Mouse (Mus musculus): Measurements from ENCODE around the gene Ncor2.
"Not testable (repeated sequence)": the region's sequence is repeated elsewhere in the genome, so short reads cannot be mapped to it uniquely, and the experiment has no call there.

Ncor2 gene

GRCm38 (mm10) chr5:125179007-125179734 is at the start of gene Ncor2:
Gene Ncor2 (minus strand): TSS chr5:125179219.
- peak; percentile 86 for DNase-seq (ENCODE audit: low read depth, low spot score)

DNA sequence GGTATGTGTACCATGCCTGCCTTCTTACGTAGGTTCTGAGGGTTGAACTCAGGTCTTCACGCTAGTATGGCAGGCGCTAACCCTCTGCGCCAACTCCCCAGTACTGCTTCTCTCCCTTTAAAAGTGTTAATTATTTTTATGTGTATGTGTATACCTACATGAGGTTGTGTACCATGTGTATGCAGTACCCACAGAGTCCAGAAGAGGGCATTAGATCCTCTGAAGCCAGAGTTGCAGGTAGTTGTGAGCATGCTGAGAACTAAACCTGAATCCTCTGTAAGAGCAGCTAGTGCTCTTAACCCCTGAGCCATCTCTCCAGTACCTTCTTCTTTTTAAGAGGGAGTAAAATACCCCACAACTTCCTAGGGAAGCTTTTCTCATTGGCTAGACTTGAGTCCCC is 48.7 kb upstream of the Ncor2 start:
- peak; percentile 51 for DNase-seq (ENCODE audit: low read depth, low spot score)

- no peak for DNase-seq (ENCODE audit: low read depth, low spot score)
These were observed 47.2 kb upstream of the Ncor2 start for GRCm38 (mm10) chr5:125226229-125226634.

GRCm38 (mm10) chr5:125224925-125225324 is 45.9 kb upstream of the Ncor2 start:
- no peak for DNase-seq (ENCODE audit: low read depth, low spot score)

DNA sequence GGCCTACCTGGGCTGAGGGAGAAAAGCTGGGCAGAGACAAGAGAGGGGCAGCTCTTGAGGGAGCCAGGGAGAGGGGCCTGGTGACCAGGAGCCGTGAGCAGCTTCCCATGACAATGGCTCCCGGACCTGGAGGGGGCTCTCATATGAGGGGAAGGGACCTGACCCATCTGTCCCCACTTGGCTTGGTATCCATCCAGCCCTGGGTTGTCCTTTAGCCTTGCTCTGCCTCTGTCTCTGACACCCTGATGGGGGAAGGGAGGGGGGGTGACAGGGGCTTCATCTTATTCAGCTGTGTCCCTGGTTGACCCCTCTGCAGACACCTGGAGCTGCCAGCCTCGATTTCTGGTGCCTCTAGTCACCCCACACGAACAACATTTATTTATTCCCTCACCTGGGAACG is 44.9 kb upstream of the Ncor2 start:
- DNase-seq (ENCODE audit: low read depth, low spot score), result no peak

GRCm38 (mm10) chr5:125222706-125223105 is 43.7 kb upstream of the Ncor2 start:
- no peak for DNase-seq (ENCODE audit: low read depth, low spot score)

DNA sequence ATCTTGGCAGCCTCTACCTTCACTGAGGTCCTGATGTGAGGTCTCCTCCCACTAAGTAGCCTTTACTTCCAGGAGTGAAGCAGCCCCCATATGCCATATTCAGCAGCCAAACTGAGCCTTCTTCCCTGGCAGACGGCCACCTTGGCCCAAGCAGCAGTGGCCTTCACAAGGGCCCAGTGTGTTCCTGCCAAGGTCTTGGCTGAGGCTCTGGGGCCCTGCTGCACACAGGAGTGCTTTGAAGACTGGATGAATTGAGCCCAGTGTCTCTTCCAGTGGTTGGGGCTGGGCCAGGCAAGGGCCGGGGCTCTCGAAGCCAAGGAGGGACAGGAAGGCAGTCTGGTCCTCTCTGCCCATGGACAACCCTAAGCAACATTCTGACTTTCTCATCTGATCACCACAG is 42.8 kb upstream of the Ncor2 start:
- no peak for DNase-seq (ENCODE audit: low read depth, low spot score)

DNA sequence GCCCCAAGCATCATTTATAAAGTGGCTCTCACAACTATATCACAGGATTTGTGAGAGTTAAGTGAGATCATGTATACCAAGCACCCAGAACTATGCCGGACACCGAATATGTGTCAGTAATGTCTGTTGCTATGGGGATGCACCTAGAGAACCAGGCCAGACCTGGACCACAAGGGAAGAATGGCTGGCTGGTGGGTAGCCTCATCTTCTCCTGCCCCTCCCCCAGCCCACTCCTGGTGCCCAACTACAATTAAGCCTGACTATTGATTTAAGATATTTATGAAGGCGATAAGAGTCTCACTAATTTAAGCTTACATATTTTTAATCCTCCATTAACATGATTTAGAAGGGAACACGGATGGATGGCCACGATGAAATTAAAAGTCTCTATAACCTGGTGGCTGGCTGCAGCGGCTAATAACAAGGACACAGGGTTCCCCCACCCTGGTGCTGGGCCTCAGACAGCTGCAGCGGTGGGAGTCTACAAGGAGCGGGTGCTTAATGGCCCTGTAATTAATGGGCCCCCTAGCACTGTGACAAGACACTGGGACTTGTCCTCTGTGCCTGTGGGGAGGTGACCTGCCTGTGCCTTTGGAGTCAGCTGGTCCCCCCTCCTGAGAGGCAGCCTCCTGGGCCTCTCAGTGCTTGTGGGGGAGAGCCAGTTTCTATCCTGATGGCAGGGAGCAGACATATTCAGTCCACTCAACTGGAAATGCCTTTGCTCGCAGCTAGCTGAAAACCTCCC is 38.6 kb upstream of the Ncor2 start:
- DNase-seq (ENCODE audit: low read depth, low spot score), result no peak

GRCm38 (mm10) chr5:125215930-125216459 is 37.0 kb upstream of the Ncor2 start:
- DNase-seq (ENCODE audit: low read depth, low spot score), result peak; percentile 45

GRCm38 (mm10) chr5:125215346-125215929 is 36.4 kb upstream of the Ncor2 start:
- no peak for DNase-seq (ENCODE audit: low read depth, low spot score)

- DNase-seq (ENCODE audit: low read depth, low spot score), result no peak
These were observed 35.0 kb upstream of the Ncor2 start for GRCm38 (mm10) chr5:125214064-125214463.

- peak; percentile 74 for DNase-seq (ENCODE audit: low read depth, low spot score)
These were observed 25.9 kb upstream of the Ncor2 start for GRCm38 (mm10) chr5:125204910-125205309.

GRCm38 (mm10) chr5:125204199-125204815 is 25.3 kb upstream of the Ncor2 start:
- no peak for DNase-seq (ENCODE audit: low read depth, low spot score)

- DNase-seq (ENCODE audit: low read depth, low spot score), result no peak
These were observed 24.7 kb upstream of the Ncor2 start for GRCm38 (mm10) chr5:125203759-125204158.

GRCm38 (mm10) chr5:125203099-125203498 is 24.1 kb upstream of the Ncor2 start:
- DNase-seq (ENCODE audit: low read depth, low spot score), result no peak

- DNase-seq (ENCODE audit: low read depth, low spot score), result no peak
These were observed 23.1 kb upstream of the Ncor2 start for GRCm38 (mm10) chr5:125202100-125202499.

- DNase-seq (ENCODE audit: low read depth, low spot score), result no peak
These were observed 20.1 kb upstream of the Ncor2 start for GRCm38 (mm10) chr5:125199086-125199485.

- not testable (repeated sequence) for DNase-seq (ENCODE audit: low read depth, low spot score)
These were observed 18.3 kb upstream of the Ncor2 start for GRCm38 (mm10) chr5:125197325-125197724.

DNA sequence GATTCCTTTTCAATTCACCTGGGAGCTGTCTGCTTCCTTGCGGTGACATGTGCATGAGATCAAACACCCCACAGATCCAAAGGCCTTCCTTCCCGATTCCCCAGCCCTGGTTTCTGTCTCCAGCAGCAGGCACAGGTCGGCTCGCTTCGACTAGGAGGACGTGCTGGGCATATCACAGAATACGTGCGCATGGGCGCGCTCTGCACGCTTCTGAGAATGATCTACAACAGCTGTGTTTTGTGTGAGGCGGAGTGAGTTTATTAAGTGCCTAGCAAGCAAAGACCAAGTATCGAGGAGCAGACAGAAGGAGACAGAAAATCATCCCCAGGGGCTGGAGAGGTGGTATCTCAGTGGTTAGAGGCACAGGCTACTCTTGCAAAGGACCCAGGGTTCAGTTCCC is 17.0 kb upstream of the Ncor2 start:
- no peak for DNase-seq (ENCODE audit: low read depth, low spot score)

GRCm38 (mm10) chr5:125195142-125195541 is 16.1 kb upstream of the Ncor2 start:
- no peak for DNase-seq (ENCODE audit: low read depth, low spot score)

DNA sequence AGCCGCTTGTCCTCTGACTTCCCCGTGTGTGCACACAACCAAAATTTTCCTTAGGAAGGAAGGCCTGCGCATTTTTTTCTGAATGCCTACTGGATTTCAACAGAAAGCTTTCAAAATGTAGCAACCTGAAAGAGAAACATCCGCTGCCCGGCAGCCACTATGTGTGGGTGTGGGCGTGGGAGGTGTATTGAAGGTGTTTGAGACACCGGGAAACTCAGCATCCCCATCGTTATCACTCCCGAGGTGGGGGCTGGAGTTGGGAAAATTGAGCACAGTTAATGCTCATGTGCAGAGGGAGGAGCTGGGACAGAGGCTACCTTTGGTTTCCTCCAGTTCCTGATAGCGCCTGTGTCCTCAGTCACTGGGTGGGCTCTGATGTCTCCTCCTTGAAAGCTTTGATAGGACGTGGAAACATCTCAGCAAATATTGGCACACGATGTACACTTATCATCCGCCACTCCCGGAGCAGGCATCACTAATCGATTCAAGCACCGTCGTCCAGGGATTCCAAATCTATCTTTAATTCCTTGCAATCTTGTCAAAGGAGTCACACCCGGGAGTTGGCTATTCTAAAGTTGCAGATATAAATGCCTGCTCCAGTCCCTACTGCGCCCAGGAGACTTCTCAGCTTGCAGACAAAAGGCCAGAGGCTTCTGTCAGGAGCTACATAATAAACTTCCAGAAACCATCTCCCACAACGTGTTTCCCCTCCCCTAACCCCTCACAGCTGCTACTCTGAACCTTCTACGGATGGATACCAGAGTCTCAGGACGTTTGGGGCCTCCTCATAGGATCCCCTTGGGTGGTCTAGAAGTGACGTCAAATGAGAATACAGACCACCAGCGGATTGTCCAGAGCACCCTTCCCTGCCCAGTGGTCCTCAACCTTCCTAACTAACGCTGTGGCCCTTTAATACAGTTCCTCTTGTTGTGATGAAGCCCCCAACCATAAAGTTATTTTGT is 14.7 kb upstream of the Ncor2 start:
- no peak for DNase-seq (ENCODE audit: low read depth, low spot score)
